Mouse (Mus musculus): ENCODE data around the gene Bola3. TPM values are rescaled to one million over a fixed set of nuclear protein-coding genes. Genes with fewer than 3 reads are reported as not detected.

Gene Bola3
- polyA plus RNA-seq, 1 experiment from 2014 or later: 140 TPM

GRCm38 (mm10) chr6:83316022-83316421 lies 32.9 kb upstream of the Bola3 start:
- Histone ChIP-seq H3K27ac (ENCODE audit: low read depth, low read length) (no peak overlapping the region), H3K4me3 (ENCODE audit: low read depth, low read length) (peak overlapping the region; percentile 80), H3K4me2 (ENCODE audit: low read depth, low read length, severe bottlenecking) (peak overlapping the region; percentile 72), H3K4me1 (replicated peaks; ENCODE audit: control insufficient read depth, insufficient read depth, low read length) (peaks cover 8% of the 10 kb centered on the region), H3K36me3 (ENCODE audit: control insufficient read depth, insufficient read depth, low read length) (no peaks in the 10 kb centered on the region; the same call in 1 of the 2 replicates), H3K9me3 (ENCODE audit: control insufficient read depth, low read length) (no peaks in the 10 kb centered on the region), H3K9ac (ENCODE audit: low read length) (peak overlapping the region; percentile 80), H3K27me3 (ENCODE audit: control insufficient read depth, insufficient read depth, low read length) (no peaks in the 10 kb centered on the region)
- ATAC-seq (replicated peaks; ENCODE audit: low FRiP score): no peak
- DNase-seq (ENCODE audit: low spot score): peak; percentile 66
- 14% methylated on average over 10 of the region's 10 CpGs for WGBS

DNA sequence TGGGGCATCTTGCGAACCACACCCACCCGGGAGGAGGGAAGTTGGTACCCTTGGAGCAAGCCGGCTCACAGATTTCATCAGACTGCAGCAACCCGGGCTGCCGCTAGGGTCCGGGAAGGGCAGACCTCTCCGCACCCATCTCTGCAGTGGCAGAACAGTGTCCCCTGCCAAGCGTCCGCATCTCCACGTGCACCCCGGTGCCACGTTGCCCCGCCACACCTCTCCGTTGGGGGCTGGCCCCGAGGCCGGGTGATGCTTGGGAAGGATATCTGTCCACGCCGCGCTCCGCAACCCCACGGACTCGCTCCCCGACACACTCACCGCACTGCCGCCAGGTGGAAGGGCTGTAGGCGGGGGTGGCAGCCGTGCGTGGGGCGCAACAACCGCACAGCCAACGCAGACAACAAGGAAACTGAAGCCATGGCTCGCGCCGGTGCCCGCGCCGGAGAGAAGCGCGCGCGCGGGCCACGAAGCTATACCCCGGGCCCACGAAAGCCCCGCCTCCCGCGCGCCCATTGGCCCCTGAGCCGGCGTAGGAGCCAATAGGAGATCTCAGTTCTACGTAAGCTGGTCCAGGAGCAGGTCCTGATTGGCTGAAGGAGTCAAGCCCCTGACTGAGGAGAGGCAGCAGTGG lies 31.7 kb upstream of the Bola3 start:
- H3K9ac ChIP-seq (ENCODE audit: low read length): peak overlapping the region; percentile 80
- no peaks in the 10 kb centered on the region for H3K27me3 ChIP-seq (ENCODE audit: control insufficient read depth, insufficient read depth, low read length)
- no peaks in the 10 kb centered on the region for H3K9me3 ChIP-seq (ENCODE audit: control insufficient read depth, low read length)
- peak overlapping the region; percentile 80 for H3K4me3 ChIP-seq (ENCODE audit: low read depth, low read length)
- WGBS: under 1% methylated on average over 52 of the region's 52 CpGs
- H3K27ac ChIP-seq (ENCODE audit: low read depth, low read length): peak overlapping the region; percentile 57; the same call in 1 of the 2 replicates
- peak overlapping the region; percentile 72 for H3K4me2 ChIP-seq (ENCODE audit: low read depth, low read length, severe bottlenecking)
- H3K4me1 ChIP-seq (replicated peaks; ENCODE audit: control insufficient read depth, insufficient read depth, low read length): peaks cover 8% of the 10 kb centered on the region
- DNase-seq (ENCODE audit: low spot score) (peak; percentile 94), ATAC-seq (replicated peaks; ENCODE audit: low FRiP score) (peak; percentile 99)
- no peaks in the 10 kb centered on the region for H3K36me3 ChIP-seq (ENCODE audit: control insufficient read depth, insufficient read depth, low read length)

- Histone ChIP-seq H3K4me1 (replicated peaks; ENCODE audit: control insufficient read depth, insufficient read depth, low read length) (no peaks in the 10 kb centered on the region), H3K36me3 (ENCODE audit: control insufficient read depth, insufficient read depth, low read length) (no peaks in the 10 kb centered on the region), H3K27ac (ENCODE audit: low read depth, low read length) (no peak overlapping the region), H3K27me3 (ENCODE audit: control insufficient read depth, insufficient read depth, low read length) (no peaks in the 10 kb centered on the region), H3K9me3 (ENCODE audit: control insufficient read depth, low read length) (no peaks in the 10 kb centered on the region), H3K9ac (ENCODE audit: low read length) (no peak overlapping the region), H3K4me2 (ENCODE audit: low read depth, low read length, severe bottlenecking) (no peak overlapping the region), H3K4me3 (ENCODE audit: low read depth, low read length) (no peak overlapping the region)
- ATAC-seq (replicated peaks; ENCODE audit: low FRiP score) (no peak), DNase-seq (ENCODE audit: low spot score) (no peak)
- 57% methylated on average over 1 of the region's 1 CpGs for WGBS
Observed at GRCm38 (mm10) chr6:83321927-83322326, 27.0 kb upstream of the Bola3 start.

DNA sequence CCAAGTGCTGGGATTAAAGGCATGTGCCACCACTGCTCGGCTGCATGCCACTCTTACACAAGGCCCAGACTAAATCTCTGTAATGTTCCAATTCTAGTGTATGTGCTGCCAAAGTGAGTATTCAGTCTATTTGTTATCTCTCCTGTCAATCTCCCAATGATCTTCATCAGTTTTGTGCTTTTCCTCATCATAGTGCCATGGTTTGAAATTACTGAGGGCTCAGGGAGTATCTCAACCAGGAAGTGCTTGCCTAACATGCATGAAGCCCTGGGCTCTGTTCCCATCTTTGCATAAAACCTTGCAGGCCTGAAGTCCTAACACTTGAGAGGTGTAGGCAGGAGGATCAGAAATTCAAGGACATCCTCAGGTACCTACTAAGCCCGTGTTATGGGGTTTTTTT lies 26.2 kb upstream of the Bola3 start:
- Histone ChIP-seq H3K4me2 (ENCODE audit: low read depth, low read length, severe bottlenecking) (no peak overlapping the region), H3K9ac (ENCODE audit: low read length) (no peak overlapping the region), H3K4me3 (ENCODE audit: low read depth, low read length) (no peak overlapping the region), H3K4me1 (replicated peaks; ENCODE audit: control insufficient read depth, insufficient read depth, low read length) (no peaks in the 10 kb centered on the region), H3K9me3 (ENCODE audit: control insufficient read depth, low read length) (no peaks in the 10 kb centered on the region), H3K27me3 (ENCODE audit: control insufficient read depth, insufficient read depth, low read length) (no peaks in the 10 kb centered on the region), H3K27ac (ENCODE audit: low read depth, low read length) (no peak overlapping the region), H3K36me3 (ENCODE audit: control insufficient read depth, insufficient read depth, low read length) (no peaks in the 10 kb centered on the region)
- DNase-seq (ENCODE audit: low spot score) (no peak), ATAC-seq (replicated peaks; ENCODE audit: low FRiP score) (no peak)
- 59% methylated on average over 2 of the region's 2 CpGs for WGBS

DNA sequence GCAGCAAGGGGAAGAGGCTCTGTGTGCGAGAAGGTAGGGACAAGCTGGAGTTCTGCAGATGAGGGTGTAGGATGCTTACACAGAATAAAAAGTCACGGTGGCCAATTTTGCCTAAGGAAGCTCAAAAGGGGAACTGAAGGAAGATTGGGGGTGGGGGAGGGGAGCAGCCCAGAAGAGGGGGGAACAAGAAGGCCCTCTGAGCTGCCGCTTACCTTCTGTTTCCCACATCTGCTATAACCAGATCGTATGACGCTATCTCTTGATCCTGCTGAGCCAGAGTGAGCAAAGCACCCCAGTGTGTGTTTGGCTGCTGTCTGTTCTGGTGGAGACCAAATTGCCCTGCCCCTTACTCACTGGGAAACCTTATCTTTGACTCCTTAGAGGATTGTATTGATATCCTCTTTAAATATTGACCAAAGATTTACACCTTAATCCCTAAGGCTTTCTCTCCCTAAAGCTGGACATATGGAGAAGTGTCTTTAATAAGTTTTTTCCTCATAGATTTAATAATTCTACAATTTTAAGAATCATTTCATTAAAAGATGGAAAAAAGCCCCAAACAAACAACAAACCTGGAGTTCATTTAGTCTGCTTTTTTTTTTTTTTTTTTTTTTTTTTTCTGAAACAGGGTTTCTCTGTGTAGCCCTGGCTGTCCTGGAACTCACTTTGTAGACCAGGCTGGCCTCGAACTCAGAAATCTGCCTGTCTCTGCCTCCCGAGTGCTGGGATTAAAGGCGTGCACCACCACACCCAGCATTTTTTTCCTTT lies 25.1 kb upstream of the Bola3 start:
- no peaks in the 10 kb centered on the region for H3K4me1 ChIP-seq (replicated peaks; ENCODE audit: control insufficient read depth, insufficient read depth, low read length)
- no peak overlapping the region for H3K27ac ChIP-seq (ENCODE audit: low read depth, low read length)
- WGBS: 75% methylated on average over 8 of the region's 8 CpGs
- H3K4me3 ChIP-seq (ENCODE audit: low read depth, low read length): no peak overlapping the region
- DNase-seq (ENCODE audit: low spot score): no peak
- H3K36me3 ChIP-seq (ENCODE audit: control insufficient read depth, insufficient read depth, low read length): no peaks in the 10 kb centered on the region
- H3K27me3 ChIP-seq (ENCODE audit: control insufficient read depth, insufficient read depth, low read length): no peaks in the 10 kb centered on the region
- no peak overlapping the region for H3K4me2 ChIP-seq (ENCODE audit: low read depth, low read length, severe bottlenecking)
- no peaks in the 10 kb centered on the region for H3K9me3 ChIP-seq (ENCODE audit: control insufficient read depth, low read length)
- H3K9ac ChIP-seq (ENCODE audit: low read length): no peak overlapping the region
- ATAC-seq (replicated peaks; ENCODE audit: low FRiP score): no peak

GRCm38 (mm10) chr6:83325525-83326393 lies 23.2 kb upstream of the Bola3 start, which contains the start of the genes Mthfd2 and Mob1a:
TSS of gene Mthfd2 (minus strand) at chr6:83325908.
TSS of gene Mob1a (plus strand) at chr6:83326016.
- ATAC-seq (replicated peaks; ENCODE audit: low FRiP score) (peak; percentile 97), DNase-seq (ENCODE audit: low spot score) (peak; percentile 96)
- H3K4me1 ChIP-seq (replicated peaks; ENCODE audit: control insufficient read depth, insufficient read depth, low read length): no peaks in the 10 kb centered on the region
- under 1% methylated on average over 63 of the region's 65 CpGs for WGBS
- peak within 1 kb of the TSS; percentile 63 for H3K4me2 ChIP-seq (ENCODE audit: low read depth, low read length, severe bottlenecking)
- H3K9me3 ChIP-seq (ENCODE audit: control insufficient read depth, low read length): no peaks in the 10 kb centered on the region
- H3K27ac ChIP-seq (ENCODE audit: low read depth, low read length): peak within 1 kb of the TSS; percentile 63; the same call in 1 of the 2 replicates
- H3K4me3 ChIP-seq (ENCODE audit: low read depth, low read length): peak within 1 kb of the TSS; percentile 62
- no peaks in the 10 kb centered on the region for H3K27me3 ChIP-seq (ENCODE audit: control insufficient read depth, insufficient read depth, low read length)
- peak within 1 kb of the TSS; percentile 78 for H3K9ac ChIP-seq (ENCODE audit: low read length)
- peaks cover 2% of the 10 kb centered on the region; the same call in 1 of the 2 replicates for H3K36me3 ChIP-seq (ENCODE audit: control insufficient read depth, insufficient read depth, low read length)

DNA sequence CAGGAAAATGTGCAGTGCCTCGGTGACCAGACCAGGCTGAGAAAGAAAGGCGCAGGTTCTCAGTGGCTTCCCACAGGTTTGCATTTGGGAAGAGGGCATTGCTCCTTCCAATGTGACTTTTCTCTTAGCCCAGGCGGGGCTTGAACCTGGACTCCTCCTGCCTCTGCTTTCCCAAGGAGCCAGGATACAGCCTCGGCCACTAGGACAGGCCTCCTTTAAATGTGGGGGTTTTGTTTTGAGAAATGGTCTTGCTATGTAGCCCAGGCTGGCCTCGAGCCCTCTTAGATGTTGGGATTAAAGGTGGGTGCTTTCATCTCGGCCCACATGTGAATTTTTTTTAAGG lies 22.6 kb upstream of the Bola3 start:
- DNase-seq (ENCODE audit: low spot score) (no peak), ATAC-seq (replicated peaks; ENCODE audit: low FRiP score) (peak; percentile 59; the same call in 1 of the 2 replicates)
- Histone ChIP-seq H3K9ac (ENCODE audit: low read length) (peak overlapping the region; percentile 78), H3K27ac (ENCODE audit: low read depth, low read length) (peak overlapping the region; percentile 63; the same call in 1 of the 2 replicates), H3K27me3 (ENCODE audit: control insufficient read depth, insufficient read depth, low read length) (no peaks in the 10 kb centered on the region), H3K4me2 (ENCODE audit: low read depth, low read length, severe bottlenecking) (peak overlapping the region; percentile 56), H3K4me3 (ENCODE audit: low read depth, low read length) (peak overlapping the region; percentile 62), H3K9me3 (ENCODE audit: control insufficient read depth, low read length) (no peaks in the 10 kb centered on the region), H3K4me1 (replicated peaks; ENCODE audit: control insufficient read depth, insufficient read depth, low read length) (no peaks in the 10 kb centered on the region), H3K36me3 (ENCODE audit: control insufficient read depth, insufficient read depth, low read length) (peaks cover 2% of the 10 kb centered on the region; the same call in 1 of the 2 replicates)
- 9% methylated on average over 6 of the region's 6 CpGs for WGBS

DNA sequence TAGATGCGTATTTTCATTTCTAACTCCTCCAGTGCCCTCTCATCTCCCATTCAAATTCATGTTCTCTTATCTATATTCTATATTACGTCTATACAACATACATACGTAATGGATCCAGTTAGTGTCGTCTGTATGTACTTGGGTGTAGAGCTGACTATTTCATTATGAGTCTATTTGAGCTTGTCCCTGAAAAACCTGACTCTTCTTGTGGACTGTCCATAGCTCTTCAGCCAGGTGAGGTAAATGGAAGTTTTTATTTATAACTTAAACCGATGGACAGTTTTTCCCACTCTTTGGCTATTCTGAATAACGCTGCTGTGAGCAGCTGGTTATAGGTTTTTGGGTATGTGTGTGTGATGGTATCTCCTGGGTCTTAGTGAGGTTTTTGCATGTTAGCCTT lies 22.2 kb upstream of the Bola3 start:
- no peak for DNase-seq (ENCODE audit: low spot score)
- no peaks in the 10 kb centered on the region for H3K9me3 ChIP-seq (ENCODE audit: control insufficient read depth, low read length)
- WGBS: 71% methylated on average over 6 of the region's 6 CpGs
- H3K27me3 ChIP-seq (ENCODE audit: control insufficient read depth, insufficient read depth, low read length): no peaks in the 10 kb centered on the region
- H3K27ac ChIP-seq (ENCODE audit: low read depth, low read length): no peak overlapping the region
- peak overlapping the region; percentile 62 for H3K4me3 ChIP-seq (ENCODE audit: low read depth, low read length)
- H3K4me1 ChIP-seq (replicated peaks; ENCODE audit: control insufficient read depth, insufficient read depth, low read length): no peaks in the 10 kb centered on the region
- no peak for ATAC-seq (replicated peaks; ENCODE audit: low FRiP score)
- H3K4me2 ChIP-seq (ENCODE audit: low read depth, low read length, severe bottlenecking): peak overlapping the region; percentile 56
- H3K36me3 ChIP-seq (ENCODE audit: control insufficient read depth, insufficient read depth, low read length): peaks cover 2% of the 10 kb centered on the region; the same call in 1 of the 2 replicates
- H3K9ac ChIP-seq (ENCODE audit: low read length): peak overlapping the region; percentile 78
